Mouse (Mus musculus) cerebellum, adult 2 months (tissue): ENCODE measurements at regions not wholly inside any gene's neighbourhood (a gene's known extent, or its start where the extent isn't known, plus 50 kb on each side); places are given as distances from the start of the nearest gene placed in this dataset.

Source experiments
- CTCF ChIP-seq: fragments of 200-500 bp; IDR thresholded peaks from 2 replicates; pipeline ENCODE4 v1.5.1; 2011; ENCODE audit warnings: low read depth, mild to moderate bottlenecking, control low read depth, low read length, moderate library complexity, borderline replicate concordance; ENCODE audit not compliant: insufficient read depth
- POLR2A ChIP-seq: fragments of 200-500 bp; IDR thresholded peaks from 2 replicates; pipeline ENCODE4 v1.6.1; 2011; ENCODE audit warnings: low read length, control low read depth, borderline replicate concordance; ENCODE audit not compliant: insufficient read depth

DNA sequence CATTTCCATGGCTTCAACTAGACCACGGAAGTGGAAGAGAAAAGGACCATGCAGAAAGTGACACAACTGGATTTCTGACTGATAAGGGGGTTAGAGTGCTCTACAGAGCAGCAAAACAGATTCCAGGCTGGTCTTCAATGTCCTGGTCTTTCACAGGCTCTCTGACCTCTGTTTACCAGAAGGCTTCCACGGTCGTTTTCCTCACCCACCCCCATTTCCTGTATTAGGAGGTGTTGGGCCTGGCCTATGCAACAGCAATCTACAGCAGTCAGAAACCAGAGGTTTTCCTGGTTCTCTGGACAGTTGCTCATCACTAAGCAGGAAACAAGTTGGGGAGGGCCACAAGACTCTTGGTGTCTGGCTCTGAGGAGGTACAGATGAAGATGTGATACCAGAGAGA lies 148.1 kb upstream of the Cited2 start:
- no peak for TF ChIP-seq POLR2A
- TF ChIP-seq CTCF = no peak
